ENCODE assay signal across 8 mouse cellular contexts in the genomic region with DNA sequence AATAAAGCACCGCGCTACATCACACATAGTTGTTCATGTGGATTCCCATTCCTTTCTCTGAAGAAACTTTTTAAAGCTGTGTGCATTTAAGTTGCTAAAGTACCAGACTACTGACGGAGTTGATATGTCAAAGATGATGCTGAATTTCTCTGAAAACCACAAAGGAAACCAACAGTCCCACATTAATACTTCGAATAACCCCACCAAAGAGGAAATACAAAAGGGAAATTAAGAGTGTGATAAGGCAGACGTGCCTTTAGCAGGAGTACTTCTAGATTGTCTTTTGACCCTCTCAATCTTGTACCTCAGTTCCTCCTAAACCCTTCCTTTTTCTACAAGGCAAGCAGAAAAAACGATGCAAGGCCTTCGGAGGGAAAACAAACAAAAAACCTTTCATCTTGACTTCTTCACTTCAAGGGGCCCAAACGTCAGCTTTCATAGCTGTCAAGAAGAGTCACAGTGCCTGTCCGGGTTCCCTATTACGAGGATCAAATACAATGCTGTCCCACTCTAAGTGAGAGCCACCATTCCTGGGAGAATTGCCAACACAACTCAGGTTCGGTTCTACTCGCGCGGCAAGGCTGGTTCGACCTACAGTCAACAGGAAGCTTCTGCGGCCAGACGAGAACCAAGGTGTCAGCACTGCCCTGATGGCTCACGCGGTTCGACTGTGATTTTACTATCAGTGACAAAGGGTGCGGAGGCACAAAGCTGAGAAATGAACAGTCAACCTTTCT. TPM values are rescaled to one million over a fixed set of nuclear protein-coding genes. Genes with fewer than 3 reads are reported as not detected.
A peak's percentile ranks its signal among the peaks of the same experiment; 100 is the strongest.
DNase-seq lines count a peak whose midpoint lies in the region; ATAC-seq lines count a peak whose summit lies in the region.

No protein-coding gene starts in this region.

- 19% methylated on average over 21 of the region's 21 CpGs for WGBS in embryonic facial prominence, embryonic 11.5 days
- 15% methylated on average over 21 of the region's 21 CpGs for WGBS in heart, embryonic 15.5 days

- no peaks in the 10 kb centered on the region for H3K27me3 ChIP-seq in embryonic facial prominence, embryonic 11.5 days (ENCODE audit: control insufficient read depth, insufficient read depth, low read length)
- H3K27me3 ChIP-seq in heart, embryonic 15.5 days: no peaks in the 10 kb centered on the region

- peak; percentile 7 for DNase-seq in layer of hippocampus, adult 9-11 months
- DNase-seq in layer of hippocampus, postnatal 36 days: no peak
- peak; percentile 78 for DNase-seq in R1 (ENCODE audit: low read depth, low spot score)
- DNase-seq in embryonic facial prominence, embryonic 11.5 days (ENCODE audit: low spot score): peak; percentile 56
- DNase-seq in kidney, postnatal 36 days: peak; percentile 61 to 71
- DNase-seq in lung, postnatal 25 days (ENCODE audit: low spot score): peak; percentile 53
- peak; percentile 13 to 14 for DNase-seq in spleen, postnatal 36 days (ENCODE audit: low spot score in 2 of 2)

- peak overlapping the region; percentile 73 for H3K4me2 ChIP-seq in embryonic facial prominence, embryonic 11.5 days (ENCODE audit: low read depth, low read length)
- H3K4me2 ChIP-seq in heart, embryonic 15.5 days: peak overlapping the region; percentile 68

- peak overlapping the region; percentile 95 for H3K9ac ChIP-seq in embryonic facial prominence, embryonic 11.5 days (replicated peaks; ENCODE audit: low read length)
- peak overlapping the region; percentile 91 for H3K9ac ChIP-seq in heart, embryonic 15.5 days

- peak overlapping the region; percentile 84 for H3K4me3 ChIP-seq in embryonic facial prominence, embryonic 11.5 days (ENCODE audit: low read depth, low read length)
- peak overlapping the region; percentile 93 for H3K4me3 ChIP-seq in heart, embryonic 15.5 days

- peak overlapping the region; percentile 87 for H3K27ac ChIP-seq in embryonic facial prominence, embryonic 11.5 days (replicated peaks; ENCODE audit: low read depth, low read length)
- H3K27ac ChIP-seq in heart, embryonic 15.5 days: peak overlapping the region; percentile 95

- H3K36me3 ChIP-seq in embryonic facial prominence, embryonic 11.5 days (replicated peaks; ENCODE audit: control insufficient read depth, insufficient read depth, low read depth, low read length): no peaks in the 10 kb centered on the region
- no peaks in the 10 kb centered on the region for H3K36me3 ChIP-seq in heart, embryonic 15.5 days

- no peaks in the 10 kb centered on the region for H3K4me1 ChIP-seq in embryonic facial prominence, embryonic 11.5 days (ENCODE audit: control insufficient read depth, insufficient read depth, low read length)
- peaks cover 15% of the 10 kb centered on the region for H3K4me1 ChIP-seq in heart, embryonic 15.5 days (replicated peaks)

- H3K9me3 ChIP-seq in embryonic facial prominence, embryonic 11.5 days (replicated peaks; ENCODE audit: control insufficient read depth, low read length): no peaks in the 10 kb centered on the region
- H3K9me3 ChIP-seq in heart, embryonic 15.5 days (replicated peaks): no peaks in the 10 kb centered on the region

- ATAC-seq in embryonic facial prominence, embryonic 11.5 days (replicated peaks; ENCODE audit: insufficient number of reproducible peaks, low FRiP score, low TSS enrichment, low read depth): no peak
- peak; percentile 24; the same call in 1 of the 2 replicates for ATAC-seq in heart, embryonic 15.5 days (replicated peaks; ENCODE audit: insufficient number of reproducible peaks, insufficient read depth, low FRiP score, low read depth)

RNA-seq across cellular contexts. Expression of gene Yes1, which starts 0.7 kb away (rescaled TPM):
- 10 to 100 TPM; 12.8 to 13.9 TPM for total RNA-seq in layer of hippocampus, postnatal 36 days (2021)
- 28.9 and 30.8 TPM in 2 replicates for polyA plus RNA-seq in embryonic facial prominence, embryonic 11.5 days (2014; fragmentation: Nextera tagmentation; extraction: Ambion mirVana)
- 22.5 and 23.7 TPM in 2 replicates for polyA plus RNA-seq in heart, embryonic 15.5 days (2015; fragmentation: Nextera tagmentation; extraction: Ambion mirVana)

Comparison
In these comparisons a context has a peak if more than half of its experiments do, and no peak if none do; other contexts are left out.
1. DNase-seq: peak in layer of hippocampus, adult 9-11 months (single experiment), R1 (single experiment), embryonic facial prominence, embryonic 11.5 days (single experiment), kidney, postnatal 36 days (2 of 2), lung, postnatal 25 days (single experiment) and spleen, postnatal 36 days (2 of 2); none in layer of hippocampus, postnatal 36 days (0 of 2).